Mouse (Mus musculus) hindbrain, embryonic 11.5 days (tissue): ENCODE measurements around the gene Slit1. TPM values are rescaled to one million over a fixed set of nuclear protein-coding genes. Genes with fewer than 3 reads are reported as not detected.

Source experiments
- ATAC-seq: fragments of 200-750 bp; cut with Nextera tagmentation; 2 replicates; pipeline ENCODE4 v1.8.0; 2017; ENCODE audit warnings: mild to moderate bottlenecking, moderate TSS enrichment, moderate library complexity; ENCODE audit not compliant: low FRiP score
- DNase-seq: peaks from one replicate; pipeline ENCODE4 v3.0.0-alpha.2; 2015; ENCODE audit warnings: low spot score
- H3K27ac ChIP-seq: fragments of 300-500 bp; sonication (generic); 2 replicates; pipeline ENCODE4 v1.5.1; 2014; ENCODE audit warnings: mild to moderate bottlenecking, low read depth, low read length
- H3K27me3 ChIP-seq: fragments of 300-500 bp; sonication (generic); 2 replicates; pipeline ENCODE4 v1.6.1; 2014; ENCODE audit warnings: mild to moderate bottlenecking, low read length, moderate library complexity, mixed read lengths; ENCODE audit not compliant: control insufficient read depth, insufficient read depth
- H3K36me3 ChIP-seq: fragments of 300-500 bp; sonication (generic); 2 replicates; pipeline ENCODE4 v1.6.1; 2014; ENCODE audit warnings: mild to moderate bottlenecking, low read length, moderate library complexity, mixed read lengths; ENCODE audit not compliant: control insufficient read depth, insufficient read depth
- H3K4me1 ChIP-seq: fragments of 300-500 bp; sonication (generic); replicated peaks from 2 replicates; pipeline ENCODE4 v1.6.1; 2014; ENCODE audit warnings: low read length, mixed read lengths; ENCODE audit not compliant: control insufficient read depth, insufficient read depth
- H3K4me2 ChIP-seq: fragments of 300-500 bp; sonication (generic); replicated peaks from 2 replicates; pipeline ENCODE4 v1.6.1; 2014; ENCODE audit warnings: mild to moderate bottlenecking, low read depth, low read length
- H3K4me3 ChIP-seq: fragments of 300-500 bp; sonication (generic); 2 replicates; pipeline ENCODE4 v1.5.1; 2014; ENCODE audit warnings: low read depth, low read length
- H3K9ac ChIP-seq: fragments of 300-500 bp; sonication (generic); 2 replicates; pipeline ENCODE4 v1.6.1; 2014; ENCODE audit warnings: low read depth, low read length
- H3K9me3 ChIP-seq: fragments of 300-500 bp; sonication (generic); 2 replicates; pipeline ENCODE4 v1.6.1; 2016; ENCODE audit warnings: low read length; ENCODE audit not compliant: control insufficient read depth
- WGBS: fragments of 180-500 bp; shearing (Covaris S2); extraction: QIAGEN DNeasy Blood & Tissue Kit; methylation state at CpG from one replicate; pipeline ENCODE4 v1.1.7; 2014; 5-methylcytosine and 5-hydroxymethylcytosine counted together
- polyA plus RNA-seq: library from polyadenylated mRNA; unstranded; fragments of >200 nt; fragmentation: Nextera tagmentation; extraction: Ambion mirVana; gene quantifications from 2 replicates; pipeline ENCODE4 v1.2.1, GENCODE M21; 2014

The Slit1 gene
- polyA plus RNA-seq, 1 experiment from 2014 or later = 22.8 TPM

- H3K27me3 ChIP-seq = peaks cover 49% of the 10 kb centered on the region
- no peaks in the 10 kb centered on the region for H3K9me3 ChIP-seq
- H3K4me3 ChIP-seq = no peak overlapping the region
- no peak overlapping the region for H3K4me2 ChIP-seq
- H3K9ac ChIP-seq = no peak overlapping the region
- H3K27ac ChIP-seq = no peak overlapping the region
- DNase-seq (no peak), ATAC-seq (no peak)
- WGBS = 64% methylated on average over 13 of the region's 13 CpGs
- H3K36me3 ChIP-seq = no peaks in the 10 kb centered on the region
- H3K4me1 ChIP-seq = peaks cover 14% of the 10 kb centered on the region
Measured at GRCm38 (mm10) chr19:41661466-41661865, 82.0 kb downstream of the Slit1 start.

- 22% methylated on average over 4 of the region's 4 CpGs for WGBS
- Histone ChIP-seq H3K27ac (no peak overlapping the region), H3K4me3 (no peak overlapping the region), H3K27me3 (peaks cover 49% of the 10 kb centered on the region), H3K4me1 (peaks cover 18% of the 10 kb centered on the region), H3K36me3 (no peaks in the 10 kb centered on the region), H3K9me3 (no peaks in the 10 kb centered on the region), H3K9ac (no peak overlapping the region), H3K4me2 (no peak overlapping the region)
- DNase-seq = peak; percentile 76
- no peak for ATAC-seq
Measured at GRCm38 (mm10) chr19:41660999-41661374, 82.5 kb downstream of the Slit1 start.

- peaks cover 49% of the 10 kb centered on the region for H3K27me3 ChIP-seq
Measured at GRCm38 (mm10) chr19:41660294-41660998, 83.0 kb downstream of the Slit1 start.

GRCm38 (mm10) chr19:41657446-41657845 lies 86.0 kb downstream of the Slit1 start:
- Histone ChIP-seq H3K36me3 (no peaks in the 10 kb centered on the region), H3K4me1 (peaks cover 18% of the 10 kb centered on the region), H3K9me3 (no peaks in the 10 kb centered on the region), H3K27ac (no peak overlapping the region), H3K4me3 (no peak overlapping the region), H3K27me3 (peaks cover 32% of the 10 kb centered on the region), H3K4me2 (no peak overlapping the region), H3K9ac (no peak overlapping the region)
- DNase-seq (no peak), ATAC-seq (no peak)
- WGBS = 27% methylated on average over 9 of the region's 9 CpGs

More at GRCm38 (mm10) chr19:41660294-41660998, 83.0 kb downstream of the Slit1 start:
- Histone ChIP-seq H3K9me3 (no peaks in the 10 kb centered on the region), H3K36me3 (no peaks in the 10 kb centered on the region), H3K27ac (no peak overlapping the region), H3K4me3 (no peak overlapping the region), H3K4me1 (peaks cover 18% of the 10 kb centered on the region), H3K4me2 (no peak overlapping the region), H3K9ac (no peak overlapping the region)
- no peak for DNase-seq
- 74% methylated on average over 17 of the region's 17 CpGs for WGBS
- ATAC-seq = no peak

- Histone ChIP-seq H3K4me3 (no peak overlapping the region), H3K27me3 (peaks cover 29% of the 10 kb centered on the region), H3K4me2 (no peak overlapping the region), H3K4me1 (peaks cover 23% of the 10 kb centered on the region), H3K9me3 (no peaks in the 10 kb centered on the region), H3K36me3 (no peaks in the 10 kb centered on the region), H3K9ac (no peak overlapping the region), H3K27ac (no peak overlapping the region)
- DNase-seq (no peak), ATAC-seq (no peak)
- WGBS = 84% methylated on average over 14 of the region's 14 CpGs
Measured at GRCm38 (mm10) chr19:41656671-41657070, 86.8 kb downstream of the Slit1 start.

- Histone ChIP-seq H3K9me3 (no peaks in the 10 kb centered on the region), H3K27ac (peak overlapping the region; percentile 74), H3K9ac (no peak overlapping the region), H3K27me3 (peaks cover 30% of the 10 kb centered on the region), H3K36me3 (no peaks in the 10 kb centered on the region), H3K4me2 (no peak overlapping the region), H3K4me1 (peaks cover 27% of the 10 kb centered on the region), H3K4me3 (no peak overlapping the region)
- 6% methylated on average over 9 of the region's 9 CpGs for WGBS
- DNase-seq (peak; percentile 90), ATAC-seq (peak; percentile 48)
Measured at GRCm38 (mm10) chr19:41655970-41656369, 87.5 kb downstream of the Slit1 start.

- ATAC-seq = peak; percentile 28; the same call in 1 of the 2 replicates
- peaks cover 31% of the 10 kb centered on the region for H3K4me1 ChIP-seq
- H3K36me3 ChIP-seq = no peaks in the 10 kb centered on the region
- H3K4me3 ChIP-seq = no peak overlapping the region
- H3K9ac ChIP-seq = no peak overlapping the region; the same call in 1 of the 2 replicates
- H3K9me3 ChIP-seq = no peaks in the 10 kb centered on the region
- peaks cover 28% of the 10 kb centered on the region for H3K27me3 ChIP-seq
- no peak overlapping the region; the same call in 1 of the 2 replicates for H3K4me2 ChIP-seq
- no peak for DNase-seq
- 19% methylated on average over 6 of the region's 6 CpGs for WGBS
- H3K27ac ChIP-seq = peak overlapping the region; percentile 74
Measured at GRCm38 (mm10) chr19:41655089-41655783, 88.2 kb downstream of the Slit1 start.

GRCm38 (mm10) chr19:41651967-41652366 lies 91.5 kb downstream of the Slit1 start:
- 19% methylated on average over 10 of the region's 10 CpGs for WGBS
- no peak overlapping the region for H3K9ac ChIP-seq
- ATAC-seq (peak; percentile 63), DNase-seq (peak; percentile 54)
- no peak overlapping the region for H3K4me3 ChIP-seq
- peak overlapping the region; percentile 60; the same call in 1 of the 2 replicates for H3K27ac ChIP-seq
- H3K9me3 ChIP-seq = no peaks in the 10 kb centered on the region
- H3K36me3 ChIP-seq = no peaks in the 10 kb centered on the region
- H3K4me1 ChIP-seq = peaks cover 28% of the 10 kb centered on the region
- peaks cover 13% of the 10 kb centered on the region for H3K27me3 ChIP-seq
- no peak overlapping the region for H3K4me2 ChIP-seq
